Mouse (Mus musculus): ENCODE measurements around the gene Rps9.
"Not testable (repeated sequence)": the region's sequence is repeated elsewhere in the genome, so short reads cannot be mapped to it uniquely, and the experiment has no call there.

The Rps9 gene

GRCm38 (mm10) chr7:3698471-3698870 lies 5.3 kb upstream of the Rps9 start:
- DNase-seq = no peak

- DNase-seq = no peak
These were observed 480 bp upstream of the Rps9 start for GRCm38 (mm10) chr7:3703148-3703878.

GRCm38 (mm10) chr7:3704475-3704874 lies 682 bp downstream of the Rps9 start:
- no peak for DNase-seq

GRCm38 (mm10) chr7:3705461-3705860 lies 1.7 kb downstream of the Rps9 start:
- not testable (repeated sequence) for DNase-seq

- DNase-seq = no peak
These were observed 2.1 kb downstream of the Rps9 start for GRCm38 (mm10) chr7:3705911-3706310.

GRCm38 (mm10) chr7:3706343-3706934 lies 2.6 kb downstream of the Rps9 start:
- DNase-seq = no peak

- no peak for DNase-seq
These were observed 3.2 kb downstream of the Rps9 start for GRCm38 (mm10) chr7:3707027-3707426.

- no peak for DNase-seq
These were observed 4.0 kb downstream of the Rps9 start for GRCm38 (mm10) chr7:3707568-3708413.

- not testable (repeated sequence) for DNase-seq
These were observed 4.7 kb downstream of the Rps9 start for GRCm38 (mm10) chr7:3708447-3708980.

GRCm38 (mm10) chr7:3709000-3709399 lies 5.2 kb downstream of the Rps9 start:
- no peak for DNase-seq

GRCm38 (mm10) chr7:3712264-3712942 lies 8.6 kb downstream of the Rps9 start:
- no peak for DNase-seq

- DNase-seq = no peak
These were observed 11.5 kb downstream of the Rps9 start for GRCm38 (mm10) chr7:3715249-3715648.

GRCm38 (mm10) chr7:3720268-3720667 lies 16.5 kb downstream of the Rps9 start, which contains the start of gene Pirb:
Gene Pirb (minus strand): TSS chr7:3720391.
- not testable (repeated sequence) for DNase-seq

- DNase-seq = not testable (repeated sequence)
These were observed 21.7 kb downstream of the Rps9 start for GRCm38 (mm10) chr7:3725459-3725858.

GRCm38 (mm10) chr7:3732675-3733074 lies 28.9 kb downstream of the Rps9 start:
- DNase-seq = not testable (repeated sequence)
